Mouse (Mus musculus) urinary bladder, adult 18-20 months (tissue): ENCODE measurements around the gene Tjp1.

Experiments
- DNase-seq, 2 experiments: peaks; one replicate each; pipeline ENCODE4 v3.0.0; 2022; ENCODE audit warnings: low spot score in 2 of 2, mixed read lengths in 2 of 2

Gene Tjp1

GRCm38 (mm10) chr7:65357538-65357937, 170.0 kb downstream of the Tjp1 start:
- DNase-seq = no peak

DNA sequence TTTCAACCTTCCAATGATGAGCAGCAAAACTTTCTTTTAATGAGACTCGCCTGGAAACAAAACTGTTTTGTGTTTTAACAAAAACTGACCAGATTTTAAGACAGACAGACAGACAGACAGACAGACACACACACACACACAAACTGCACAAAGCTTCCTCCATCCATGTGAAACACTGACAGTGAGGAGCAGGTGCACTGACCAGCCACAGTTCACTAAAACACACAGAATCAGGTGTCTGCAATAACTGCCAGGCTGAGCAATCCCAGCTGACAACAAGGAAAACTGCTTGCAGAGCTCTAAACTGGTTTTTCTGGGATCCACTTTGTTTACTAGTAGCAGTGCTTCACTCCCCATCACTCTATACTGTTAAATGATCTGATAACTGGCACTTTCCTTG, 171.4 kb downstream of the Tjp1 start:
- no peak for DNase-seq

DNA sequence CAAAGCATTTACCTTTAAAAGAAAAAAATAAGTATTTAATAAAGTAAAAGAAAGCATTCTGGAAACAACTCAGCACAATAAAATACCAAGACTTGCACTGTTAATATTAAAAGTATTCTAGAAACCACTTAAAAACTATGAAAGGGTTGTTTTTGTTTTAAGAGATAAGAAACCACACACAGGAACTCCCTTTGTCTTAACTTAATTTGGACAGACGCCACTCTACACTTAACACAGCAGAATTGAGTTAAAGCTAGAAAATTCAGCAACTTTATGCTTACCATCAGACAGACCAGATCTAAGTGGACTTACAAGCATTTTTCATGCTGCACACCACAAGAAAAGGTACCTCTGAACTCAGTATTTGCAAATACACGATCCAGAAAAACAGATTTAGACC, 172.7 kb downstream of the Tjp1 start:
- no peak for DNase-seq

- no peak for DNase-seq
Measured at GRCm38 (mm10) chr7:65350348-65351079, 177.1 kb downstream of the Tjp1 start.

DNA sequence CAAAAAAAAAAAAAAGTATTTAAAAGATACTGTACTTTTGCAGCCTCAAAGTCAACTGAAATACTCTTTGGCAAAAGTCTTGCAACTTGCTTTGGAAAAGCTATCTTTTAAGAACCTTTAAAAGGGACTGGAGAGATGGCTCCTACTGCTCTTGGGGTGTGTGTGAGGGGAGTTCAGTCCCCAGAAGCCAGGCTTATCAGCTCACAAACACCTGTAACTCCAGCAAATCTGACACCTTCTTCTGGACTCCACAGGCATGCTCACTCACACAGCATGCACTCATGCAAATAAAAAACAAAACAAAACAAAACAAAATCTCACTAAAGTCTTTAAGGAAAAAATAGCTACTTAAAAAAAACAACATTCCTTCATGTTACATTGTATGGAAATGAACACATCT, 179.0 kb downstream of the Tjp1 start:
- DNase-seq = no peak

DNA sequence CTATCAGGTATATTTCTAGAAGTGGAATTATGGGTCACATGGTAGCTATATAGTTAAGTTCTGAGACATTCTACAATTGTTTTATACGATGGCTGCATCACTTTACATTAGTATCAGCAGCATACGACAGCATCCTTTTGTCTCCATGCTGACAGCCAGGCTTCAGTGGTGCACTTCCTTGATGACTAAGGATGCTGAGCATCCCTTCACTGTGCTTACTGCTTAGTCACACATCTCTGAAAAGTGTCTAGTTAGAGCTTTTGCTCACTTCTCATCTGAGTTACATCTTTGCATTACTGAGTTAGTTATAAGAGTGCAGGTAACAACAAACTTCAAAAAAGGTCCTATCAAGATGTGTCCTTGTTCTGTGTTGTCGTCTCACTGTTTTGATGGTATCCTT, 182.3 kb downstream of the Tjp1 start:
- DNase-seq = no peak

GRCm38 (mm10) chr7:65337581-65338270, 189.9 kb downstream of the Tjp1 start:
- no peak for DNase-seq

- no peak for DNase-seq
Measured at GRCm38 (mm10) chr7:65333081-65333760, 194.4 kb downstream of the Tjp1 start.

DNA sequence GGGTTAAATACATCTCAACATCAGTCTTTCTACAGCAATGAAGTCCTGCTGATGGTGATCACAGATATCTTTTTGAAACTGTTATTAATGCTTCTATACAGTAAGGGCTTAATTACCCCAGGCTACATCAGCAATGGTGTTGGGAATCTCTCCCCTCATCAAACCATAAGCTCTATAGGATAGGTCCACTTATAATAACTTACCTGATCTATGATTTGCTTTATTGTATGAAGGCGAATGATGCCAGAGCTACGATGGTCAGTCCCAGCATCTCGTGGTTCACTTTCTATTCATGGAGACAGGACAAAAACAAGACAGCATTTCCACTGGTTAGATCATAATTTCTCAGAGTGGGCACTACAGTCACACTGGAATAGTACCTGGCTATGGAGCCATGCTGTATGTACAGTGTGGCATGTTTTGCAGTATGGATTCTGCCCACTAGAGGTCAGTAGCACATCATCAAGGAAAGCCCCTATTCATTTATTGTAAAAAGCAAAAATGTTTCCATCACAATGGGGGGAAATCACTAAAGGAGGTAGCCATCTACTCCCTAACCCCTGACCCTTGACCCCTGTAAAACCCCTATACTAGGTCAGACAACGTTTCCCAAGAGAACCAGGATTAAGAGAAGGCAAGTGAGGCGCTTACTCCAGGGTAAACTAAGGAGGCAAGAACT, 208.4 kb downstream of the Tjp1 start:
- DNase-seq = peak; percentile 19 to 43

- peak; percentile 11 to 28 for DNase-seq
Measured at GRCm38 (mm10) chr7:65317418-65317817, 210.2 kb downstream of the Tjp1 start.

GRCm38 (mm10) chr7:65315182-65315581, 212.4 kb downstream of the Tjp1 start:
- no peak for DNase-seq

GRCm38 (mm10) chr7:65296675-65297589, 230.6 kb downstream of the Tjp1 start:
- no peak for DNase-seq

DNA sequence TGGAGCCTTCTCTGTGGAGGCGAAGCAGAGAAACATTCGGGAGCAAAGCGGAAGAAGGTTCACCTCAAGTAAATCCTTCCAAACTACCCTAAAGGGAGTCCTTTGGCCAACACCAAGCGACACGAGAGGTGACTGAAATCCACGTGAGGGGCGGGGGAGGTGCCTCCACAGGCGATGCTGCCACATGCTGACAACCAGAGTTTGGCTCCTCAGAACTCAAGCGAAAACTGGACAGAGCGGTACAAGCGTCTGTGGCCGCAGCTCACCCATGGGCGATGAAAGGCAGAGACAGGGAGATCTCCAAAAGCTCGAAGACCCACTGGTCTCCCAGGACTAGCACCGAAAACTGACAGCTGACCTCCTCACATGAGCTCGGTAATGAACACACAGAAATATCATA, 244.7 kb downstream of the Tjp1 start:
- DNase-seq = no peak

DNA sequence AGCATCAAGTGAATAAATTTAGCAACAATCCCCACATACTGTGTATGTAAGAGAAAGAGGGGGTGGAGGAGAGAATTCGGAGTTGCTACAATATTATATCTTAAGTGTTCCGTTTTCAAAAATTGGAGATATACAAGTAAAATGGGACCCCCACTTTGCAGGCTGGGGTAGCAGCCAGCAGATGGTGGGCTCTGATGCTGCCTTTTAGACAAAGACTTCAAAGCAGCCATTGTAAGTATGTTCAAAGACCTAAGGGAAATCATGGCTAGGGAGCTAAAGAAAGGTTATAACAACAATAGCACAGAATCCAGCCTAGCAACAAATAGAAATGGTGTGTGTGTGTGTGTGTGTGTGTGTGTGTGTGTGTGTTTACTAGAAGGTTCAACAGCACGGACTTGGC, 245.6 kb downstream of the Tjp1 start:
- DNase-seq = no peak

GRCm38 (mm10) chr7:65280944-65281912, 246.4 kb downstream of the Tjp1 start:
- no peak for DNase-seq

GRCm38 (mm10) chr7:65279277-65279676, 248.3 kb downstream of the Tjp1 start:
- DNase-seq = no peak

DNA sequence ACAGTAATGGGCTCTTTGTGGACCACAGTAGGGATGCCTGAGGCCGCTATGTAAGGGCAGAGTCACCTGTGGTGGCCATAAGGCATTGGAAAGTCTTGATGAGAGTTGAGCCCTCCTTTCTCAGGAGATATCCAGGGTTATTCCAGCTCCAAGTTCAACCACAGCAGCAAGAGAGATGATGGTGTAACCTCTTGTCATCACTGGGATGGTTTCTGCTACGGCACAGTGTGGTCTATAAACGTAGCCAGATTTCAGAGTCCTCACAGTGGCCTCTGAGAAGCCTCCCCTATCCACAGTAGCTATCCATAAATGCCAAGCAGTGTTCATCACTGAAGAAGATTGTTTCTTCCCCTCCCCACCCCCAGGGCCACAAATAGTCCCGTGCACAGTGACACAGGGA, 251.8 kb downstream of the Tjp1 start:
- no peak for DNase-seq

GRCm38 (mm10) chr7:65274216-65274615, 253.4 kb downstream of the Tjp1 start:
- no peak for DNase-seq

DNA sequence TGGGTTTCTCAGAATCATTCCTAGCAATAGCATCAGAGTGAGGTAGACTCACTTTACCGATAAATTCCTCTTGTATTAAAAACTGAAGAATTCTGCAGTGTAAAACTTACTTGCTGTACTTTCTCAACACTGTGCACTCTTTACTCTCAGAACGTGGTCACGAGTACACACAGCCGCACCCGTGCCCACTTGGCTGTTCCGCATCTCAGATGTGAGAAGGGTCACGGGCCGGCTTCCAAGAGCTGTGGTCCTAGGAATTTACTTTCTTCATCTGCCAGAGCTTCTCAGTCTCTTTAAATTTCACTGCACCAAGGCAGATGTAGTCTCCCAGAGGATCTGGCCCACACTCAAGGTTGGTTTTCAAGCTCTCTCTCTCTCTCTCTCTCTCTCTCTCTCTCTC, 277.9 kb downstream of the Tjp1 start:
- DNase-seq = no peak
